Mouse (Mus musculus): Measurements from ENCODE around the gene Sart1.
"Not testable (repeated sequence)": the region's sequence is repeated elsewhere in the genome, so short reads cannot be mapped to it uniquely, and the experiment has no call there.

Gene Sart1

GRCm38 (mm10) chr19:5367455-5367854 lies 21.0 kb downstream of the Sart1 start:
- peak; percentile 49 for DNase-seq (ENCODE audit: low spot score)

- DNase-seq (ENCODE audit: low spot score), result no peak
Observed at GRCm38 (mm10) chr19:5367053-5367359, 21.5 kb downstream of the Sart1 start, which contains the start of gene Banf1. Banf1 (minus strand) TSS chr19:5367168.

- peak; percentile 92 for DNase-seq (ENCODE audit: low spot score)
Observed at GRCm38 (mm10) chr19:5366175-5367052, 22.1 kb downstream of the Sart1 start, which contains the start of gene Eif1ad. Eif1ad (plus strand) TSS chr19:5366741.

- DNase-seq (ENCODE audit: low spot score), result no peak
Observed at GRCm38 (mm10) chr19:5365751-5366150, 22.8 kb downstream of the Sart1 start.

- no peak for DNase-seq (ENCODE audit: low spot score)
Observed at GRCm38 (mm10) chr19:5364124-5364523, 24.4 kb downstream of the Sart1 start.

- DNase-seq (ENCODE audit: low spot score), result no peak
Observed at GRCm38 (mm10) chr19:5362186-5362585, 26.3 kb downstream of the Sart1 start.

GRCm38 (mm10) chr19:5356080-5356479 lies 32.4 kb downstream of the Sart1 start:
- DNase-seq (ENCODE audit: low spot score), result no peak

GRCm38 (mm10) chr19:5353609-5354008 lies 34.9 kb downstream of the Sart1 start:
- DNase-seq (ENCODE audit: low spot score), result no peak

- not testable (repeated sequence) for DNase-seq (ENCODE audit: low spot score)
Observed at GRCm38 (mm10) chr19:5349502-5349873, 39.0 kb downstream of the Sart1 start, which contains the start of gene Cst6. Cst6 (minus strand) TSS chr19:5349574.

- DNase-seq (ENCODE audit: low spot score), result peak; percentile 31
Observed at GRCm38 (mm10) chr19:5348526-5349501, 39.7 kb downstream of the Sart1 start.

GRCm38 (mm10) chr19:5348064-5348463 lies 40.4 kb downstream of the Sart1 start:
- DNase-seq (ENCODE audit: low spot score), result no peak

- no peak for DNase-seq (ENCODE audit: low spot score)
Observed at GRCm38 (mm10) chr19:5345297-5346131, 43.0 kb downstream of the Sart1 start.

GRCm38 (mm10) chr19:5341360-5341759 lies 47.1 kb downstream of the Sart1 start:
- DNase-seq (ENCODE audit: low spot score), result no peak

GRCm38 (mm10) chr19:5337975-5338374 lies 50.5 kb downstream of the Sart1 start:
- peak; percentile 67 for DNase-seq (ENCODE audit: low spot score)

- no peak for DNase-seq (ENCODE audit: low spot score)
Observed at GRCm38 (mm10) chr19:5335441-5335840, 53.1 kb downstream of the Sart1 start, which contains the start of gene Catsper1. Catsper1 (plus strand) TSS chr19:5335741.

- DNase-seq (ENCODE audit: low spot score), result no peak
Observed at GRCm38 (mm10) chr19:5334741-5335140, 53.8 kb downstream of the Sart1 start.

- DNase-seq (ENCODE audit: low spot score), result no peak
Observed at GRCm38 (mm10) chr19:5327970-5328369, 60.5 kb downstream of the Sart1 start.
